Mouse (Mus musculus) MEL (cell line): Measurements from ENCODE around the gene Veph1. TPM values are rescaled to one million over a fixed set of nuclear protein-coding genes. Genes with fewer than 3 reads are reported as not detected.

Experiments used
- DNase-seq: peaks from one replicate; pipeline ENCODE4 v3.0.0; 2011; ENCODE audit warnings: low read depth, low spot score
- H3K27ac ChIP-seq: 2 replicates; pipeline ENCODE4 v1.5.1; 2012; ENCODE audit warnings: low read depth, mild to moderate bottlenecking, control low read depth, low read length, moderate library complexity; ENCODE audit not compliant: control insufficient read depth
- H3K27me3 ChIP-seq, 2 experiments: fragments of 150-350 bp in 1 of 2; sonication (generic) in 1 of 2; 2 replicates each; pipeline ENCODE4 v1.6.1; 2012; ENCODE audit warnings: low read length in 2 of 2, mild to moderate bottlenecking in 2 of 2, improper control_type of control experiment in 1 of 2, moderate library complexity in 1 of 2; ENCODE audit not compliant: insufficient read depth in 2 of 2, control insufficient read depth in 1 of 2
- H3K36me3 ChIP-seq, 2 experiments: 2 replicates each; pipeline ENCODE4 v1.6.1; 2012 to 2014; ENCODE audit warnings: low read length in 2 of 2, improper control_type of control experiment in 1 of 2, inconsistent platforms in 1 of 2, mild to moderate bottlenecking in 1 of 2; ENCODE audit not compliant: insufficient read depth in 2 of 2, control insufficient read depth in 1 of 2
- H3K4me1 ChIP-seq, 2 experiments: fragments of 150-350 bp in 1 of 2; sonication (generic) in 1 of 2; 2 replicates each; pipeline ENCODE4 v1.6.1; 2012; ENCODE audit warnings: low read length in 2 of 2, improper control_type of control experiment in 1 of 2, mild to moderate bottlenecking in 1 of 2; ENCODE audit not compliant: insufficient read depth in 2 of 2, control insufficient read depth in 1 of 2
- H3K4me3 ChIP-seq, 2 experiments: fragments of 150-350 bp in 1 of 2; sonication (generic) in 1 of 2; 2 replicates each; pipeline ENCODE4 v1.5.1; 2012; ENCODE audit warnings: low read depth in 2 of 2, low read length in 2 of 2, mild to moderate bottlenecking in 2 of 2, moderate library complexity in 2 of 2, control low read depth in 1 of 2, improper control_type of control experiment in 1 of 2; ENCODE audit not compliant: control insufficient read depth in 1 of 2, insufficient read depth in 1 of 2
- H3K79me2 ChIP-seq: 2 replicates; pipeline ENCODE4 v1.6.1; 2012; ENCODE audit warnings: mild to moderate bottlenecking, low read length, moderate library complexity; ENCODE audit not compliant: control insufficient read depth, poor library complexity, insufficient read depth
- H3K9ac ChIP-seq: 2 replicates; pipeline ENCODE4 v1.6.1; 2012; ENCODE audit warnings: low read depth, mild to moderate bottlenecking, control low read depth, low read length, moderate library complexity; ENCODE audit not compliant: control insufficient read depth, poor library complexity, severe bottlenecking
- H3K9me3 ChIP-seq: fragments of 150-350 bp; sonication (generic); replicated peaks from 2 replicates; pipeline ENCODE4 v1.6.1; 2012; ENCODE audit warnings: mild to moderate bottlenecking, low read length, improper control_type of control experiment, moderate library complexity; ENCODE audit not compliant: insufficient read depth
- CHD1 ChIP-seq: IDR thresholded peaks from 2 replicates; pipeline ENCODE4 v1.6.1; 2012; ENCODE audit warnings: low read depth, mild to moderate bottlenecking, inconsistent platforms, low read length, improper control_type of control experiment
- CTCF ChIP-seq, 3 experiments: IDR thresholded peaks in 2 of 3; conservative IDR thresholded peaks in 1 of 3; 2 replicates each; pipeline ENCODE4 v1.5.1; 2011 to 2012; ENCODE audit warnings: low read length in 3 of 3, low read depth in 2 of 3, mild to moderate bottlenecking in 2 of 3, improper control_type of control experiment in 1 of 3, inconsistent platforms in 1 of 3, mixed read lengths in 1 of 3, moderate library complexity in 1 of 3; ENCODE audit not compliant: control insufficient read depth in 1 of 3, insufficient read depth in 1 of 3, poor library complexity in 1 of 3, severe bottlenecking in 1 of 3
- E2F4 ChIP-seq: IDR thresholded peaks from 2 replicates; pipeline ENCODE4 v1.6.1; 2011; ENCODE audit warnings: low read depth, low read length, improper control_type of control experiment, borderline replicate concordance
- KAT2A ChIP-seq: conservative IDR thresholded peaks from 2 replicates; pipeline ENCODE4 v1.6.1; 2012; ENCODE audit warnings: low read depth, low read length, improper control_type of control experiment, inconsistent platforms
- MXI1 ChIP-seq: IDR thresholded peaks from 2 replicates; pipeline ENCODE4 v1.6.1; 2011; ENCODE audit warnings: mild to moderate bottlenecking, low read depth, low read length, improper control_type of control experiment
- NELFE ChIP-seq: IDR thresholded peaks from 2 replicates; pipeline ENCODE4 v1.6.1; 2011; ENCODE audit warnings: low read depth, low read length, improper control_type of control experiment
- NRF1 ChIP-seq: IDR thresholded peaks from 2 replicates; pipeline ENCODE4 v1.6.1; 2014; ENCODE audit warnings: low read depth, mild to moderate bottlenecking, inconsistent platforms, low read length, improper control_type of control experiment, moderate library complexity; ENCODE audit not compliant: poor library complexity, insufficient read depth, severe bottlenecking
- RAD21 ChIP-seq: IDR thresholded peaks from 2 replicates; pipeline ENCODE4 v1.6.1; 2011; ENCODE audit warnings: mild to moderate bottlenecking, low read depth, low read length, improper control_type of control experiment
- SMC3 ChIP-seq: IDR thresholded peaks from 2 replicates; pipeline ENCODE4 v1.6.1; 2011; ENCODE audit warnings: low read depth, low read length, improper control_type of control experiment
- TAL1 ChIP-seq: IDR thresholded peaks from 2 replicates; pipeline ENCODE4 v1.6.1; 2012; ENCODE audit warnings: mild to moderate bottlenecking, inconsistent platforms, low read length, moderate library complexity, mixed read lengths
- TCF12 ChIP-seq: IDR thresholded peaks from 2 replicates; pipeline ENCODE4 v1.6.1; 2014; ENCODE audit warnings: low read depth, mild to moderate bottlenecking, inconsistent platforms, low read length, improper control_type of control experiment, moderate library complexity
- ZC3H11A ChIP-seq: IDR thresholded peaks from 2 replicates; pipeline ENCODE4 v1.6.1; 2012; ENCODE audit warnings: low read depth, mild to moderate bottlenecking, inconsistent platforms, low read length, improper control_type of control experiment
- ZNF384 ChIP-seq: IDR thresholded peaks from 2 replicates; pipeline ENCODE4 v1.6.1; 2012; ENCODE audit warnings: low read depth, mild to moderate bottlenecking, inconsistent platforms, low read length, improper control_type of control experiment
- polyA plus RNA-seq, 2 experiments: library from polyadenylated mRNA; stranded (reverse) in 1 of 2; unstranded in 1 of 2; fragments of >175 nt in 1 of 2; fragments of >200 nt in 1 of 2; gene quantifications; 2 replicates each; pipeline versions ENCODE4 v1.2.1 to v1.2.4; 2012; ENCODE audit warnings: low replicate concordance in 2 of 2, low read depth in 1 of 2; ENCODE audit not compliant: insufficient read length in 2 of 2, insufficient read depth in 1 of 2, missing spikeins in 1 of 2
- total RNA-seq: library from RNA; depleted of rRNA; stranded (reverse); fragments of 300-350 nt; gene quantifications from 2 replicates; pipeline ENCODE4 v1.2.3, GENCODE M21; 2012

The Veph1 gene
- total and polyA plus RNA-seq, 3 experiments, result 0.01 TPM; not detected in 2

GRCm38 (mm10) chr3:66331592-66332400 lies 35.2 kb upstream of the Veph1 start:
- no peak for TF ChIP-seq MXI1
- TF ChIP-seq SMC3, result peak; percentile 84
- TF ChIP-seq RAD21, result peak; percentile 93
- no peak for TF ChIP-seq E2F4
- TF ChIP-seq TAL1, result no peak
- no peak for TF ChIP-seq ZNF384
- TF ChIP-seq ZC3H11A, result peak; percentile 77
- TF ChIP-seq CHD1, result no peak
- TF ChIP-seq CTCF (IDR thresholded peaks at IDR 0.05 in 2 of 3, conservative IDR thresholded peaks at IDR 0.05 in 1 of 3; ENCODE audit: control insufficient read depth in 1 of 3, insufficient read depth in 1 of 3, low read depth in 2 of 3, low read length in 3 of 3, poor library complexity in 1 of 3, severe bottlenecking in 1 of 3), result peak; percentile 59 to 91 (median 69)
- TF ChIP-seq NELFE, result no peak
- TF ChIP-seq TCF12, result no peak
- Histone ChIP-seq H3K36me3 (no peaks in the 10 kb centered on the region), H3K27me3 (peaks cover 0 to 3% of the 10 kb centered on the region in 2 experiments; a peak in 2 of 4 replicates), H3K4me3 (peak overlapping the region; percentile 50 to 70), H3K79me2 (no peaks in the 10 kb centered on the region), H3K27ac (no peak overlapping the region), H3K9me3 (no peaks in the 10 kb centered on the region), H3K4me1 (peaks cover 0 to 4% of the 10 kb centered on the region in 2 experiments; a peak in 1 of 4 replicates), H3K9ac (no peak overlapping the region)
- DNase-seq, result peak; percentile 88

DNA sequence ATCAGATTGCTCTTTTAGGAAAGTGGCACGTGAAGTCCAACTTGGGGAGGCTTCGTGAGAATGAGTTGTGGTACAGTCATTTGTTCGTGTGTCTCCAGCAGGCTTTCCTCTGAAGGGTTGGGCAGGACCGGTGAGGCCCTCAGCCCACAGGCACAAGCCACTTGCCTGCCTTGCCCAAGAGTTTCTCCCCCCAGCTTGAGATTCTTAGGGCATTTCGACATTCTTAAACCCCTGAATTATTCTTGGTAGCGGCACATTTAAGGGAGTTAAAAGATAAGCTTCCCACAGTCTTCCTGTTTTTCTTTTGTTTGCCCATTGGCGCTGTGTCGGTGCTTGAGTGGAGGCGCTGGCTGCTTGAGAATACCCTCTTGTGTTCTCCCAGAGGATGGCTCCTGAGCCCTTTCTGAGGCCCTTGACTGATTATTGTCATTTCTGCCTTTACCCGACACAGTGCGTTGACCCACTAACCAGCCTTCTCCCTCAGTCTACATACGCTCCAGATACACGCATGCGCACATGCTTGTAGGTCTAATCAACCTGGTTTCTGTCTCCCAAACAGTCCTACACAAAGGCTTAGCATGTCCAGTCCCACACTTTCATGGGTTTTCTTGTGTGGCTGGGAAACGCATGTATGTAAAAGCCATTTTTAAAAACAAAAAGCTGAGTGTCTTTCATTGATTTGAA lies 34.4 kb upstream of the Veph1 start:
- Histone ChIP-seq H3K27ac (no peak overlapping the region), H3K9ac (peak overlapping the region; percentile 30), H3K4me3 (peak overlapping the region; percentile 50 to 70), H3K79me2 (no peaks in the 10 kb centered on the region), H3K9me3 (no peaks in the 10 kb centered on the region), H3K27me3 (peaks cover 0 to 3% of the 10 kb centered on the region in 2 experiments; a peak in 2 of 4 replicates), H3K36me3 (no peaks in the 10 kb centered on the region), H3K4me1 (peaks cover 0 to 4% of the 10 kb centered on the region in 2 experiments; a peak in 1 of 4 replicates)
- peak; percentile 79 for DNase-seq
- TF ChIP-seq NRF1, result peak; percentile 57
- no peak for TF ChIP-seq ZC3H11A
- TF ChIP-seq KAT2A, result no peak
